Mouse (Mus musculus): ENCODE results near the gene Irf2bpl.

The Irf2bpl gene

GRCm38 (mm10) chr12:86885336-86885735 is 738 bp upstream of the Irf2bpl start:
- no peak for DNase-seq

DNA sequence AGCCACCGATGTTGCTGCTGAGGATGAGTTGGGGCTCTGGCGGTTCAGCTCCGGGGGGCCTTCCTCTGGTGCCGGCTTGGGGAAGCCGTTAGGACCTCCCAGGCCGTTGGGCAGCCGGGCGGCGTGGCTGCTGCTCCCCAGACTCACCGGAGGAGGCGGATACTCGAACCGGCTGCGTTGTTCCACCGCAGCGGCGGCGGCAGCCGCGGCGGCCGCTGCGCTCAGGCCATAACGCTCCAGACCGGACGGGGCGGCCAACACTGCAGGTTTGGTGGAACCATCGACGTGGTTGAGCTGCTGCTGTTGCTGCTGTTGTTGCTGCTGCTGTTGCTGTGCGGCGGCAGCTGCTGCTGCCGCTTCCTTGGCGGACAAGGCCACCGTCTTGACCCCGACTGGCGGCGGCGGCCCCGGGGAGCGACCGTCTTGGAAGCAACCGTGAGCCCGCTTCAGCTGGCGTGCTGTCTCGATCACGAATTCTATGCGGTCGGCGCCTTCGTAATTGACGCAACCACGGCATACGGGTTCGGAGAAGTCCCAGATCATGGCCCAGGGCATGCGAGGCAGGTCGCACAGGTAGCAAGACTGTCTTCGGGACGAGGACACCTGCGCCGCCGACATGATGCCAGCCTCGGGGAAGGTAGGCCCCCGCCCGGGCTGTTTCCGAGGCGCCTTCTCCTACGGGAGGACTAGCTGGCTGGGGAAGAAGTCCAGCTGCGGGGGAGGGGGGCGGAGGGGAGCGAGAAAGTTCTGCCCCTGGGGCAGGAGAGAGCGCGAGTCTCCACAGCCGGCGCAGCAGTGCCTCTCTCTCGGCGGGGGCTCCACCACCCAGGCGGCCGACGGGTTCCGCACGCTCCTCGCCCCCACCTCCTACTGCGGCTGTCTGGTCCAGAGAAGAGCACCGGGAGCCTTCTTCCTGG is 1.1 kb downstream of the Irf2bpl start:
- peak; percentile 70 for DNase-seq

DNA sequence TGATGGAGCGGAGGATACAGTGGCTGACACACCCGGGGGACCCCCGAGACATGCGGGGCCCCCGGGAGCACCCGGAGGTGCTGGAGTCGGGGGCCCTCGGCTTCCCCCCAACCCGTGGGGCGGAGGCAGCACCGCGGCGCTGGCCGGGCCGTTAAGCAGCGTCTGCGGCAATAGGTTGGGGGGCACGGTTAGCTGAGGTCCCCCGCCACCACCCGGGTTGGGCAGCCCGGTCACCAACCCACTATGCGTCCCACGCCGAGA is 1.6 kb downstream of the Irf2bpl start:
- no peak for DNase-seq

- DNase-seq: peak; percentile 71
Measured at GRCm38 (mm10) chr12:86882279-86883018, 2.1 kb downstream of the Irf2bpl start.

DNA sequence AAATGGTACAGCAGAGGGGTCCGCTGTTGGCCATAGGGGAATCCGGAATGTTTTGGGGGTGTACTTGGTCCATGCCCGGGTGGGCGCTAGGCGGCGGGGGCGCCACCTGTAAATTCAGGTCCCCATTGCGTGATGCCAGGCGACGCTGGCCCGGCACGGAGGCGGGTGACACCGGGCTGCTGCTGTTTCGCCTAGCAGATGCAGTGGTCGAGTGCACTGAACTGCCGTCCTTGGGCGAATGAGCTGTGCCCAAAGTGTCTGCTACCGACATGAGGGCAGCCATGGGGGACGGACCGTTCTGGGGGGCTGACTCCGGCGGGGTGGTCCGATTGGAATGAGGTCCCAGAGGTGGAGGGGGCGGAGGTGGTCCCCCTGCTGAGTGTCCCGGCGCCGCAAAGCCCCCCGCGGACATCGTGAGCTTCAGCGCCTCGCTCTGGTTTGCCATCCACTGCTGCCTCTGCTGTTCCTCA is 2.8 kb downstream of the Irf2bpl start:
- no peak for DNase-seq

DNA sequence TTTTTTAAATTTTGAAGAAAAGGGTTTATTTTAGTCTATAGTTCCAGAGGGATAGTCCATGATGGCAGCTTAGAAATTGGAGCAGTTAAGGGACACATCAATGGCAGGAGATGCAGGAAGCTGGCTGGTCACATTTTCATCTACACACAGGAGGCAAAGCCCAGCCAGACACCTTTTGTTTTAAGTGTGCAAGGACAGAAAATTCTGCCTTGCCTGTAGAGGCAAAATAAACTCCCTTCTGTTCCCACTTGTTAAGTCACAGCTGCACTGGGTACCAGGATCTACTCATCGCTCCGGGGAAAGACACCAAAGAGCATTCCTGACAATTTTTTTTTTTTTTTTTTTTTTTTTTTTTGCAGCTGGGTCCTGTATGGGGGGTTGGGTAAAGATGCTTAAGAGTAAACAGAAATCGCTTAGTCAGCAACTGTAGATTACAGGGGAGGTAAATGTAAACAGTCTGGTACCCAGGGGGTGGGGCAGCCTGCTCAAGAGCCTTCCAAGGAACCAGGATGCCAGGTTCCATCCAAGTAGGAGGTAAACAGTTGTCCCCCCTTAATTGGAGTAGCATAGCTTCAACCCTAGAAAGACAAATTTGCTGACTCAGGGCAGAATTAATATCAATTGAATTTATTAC is 4.4 kb downstream of the Irf2bpl start:
- DNase-seq: no peak

GRCm38 (mm10) chr12:86879446-86880085 is 5.0 kb downstream of the Irf2bpl start:
- DNase-seq: no peak

DNA sequence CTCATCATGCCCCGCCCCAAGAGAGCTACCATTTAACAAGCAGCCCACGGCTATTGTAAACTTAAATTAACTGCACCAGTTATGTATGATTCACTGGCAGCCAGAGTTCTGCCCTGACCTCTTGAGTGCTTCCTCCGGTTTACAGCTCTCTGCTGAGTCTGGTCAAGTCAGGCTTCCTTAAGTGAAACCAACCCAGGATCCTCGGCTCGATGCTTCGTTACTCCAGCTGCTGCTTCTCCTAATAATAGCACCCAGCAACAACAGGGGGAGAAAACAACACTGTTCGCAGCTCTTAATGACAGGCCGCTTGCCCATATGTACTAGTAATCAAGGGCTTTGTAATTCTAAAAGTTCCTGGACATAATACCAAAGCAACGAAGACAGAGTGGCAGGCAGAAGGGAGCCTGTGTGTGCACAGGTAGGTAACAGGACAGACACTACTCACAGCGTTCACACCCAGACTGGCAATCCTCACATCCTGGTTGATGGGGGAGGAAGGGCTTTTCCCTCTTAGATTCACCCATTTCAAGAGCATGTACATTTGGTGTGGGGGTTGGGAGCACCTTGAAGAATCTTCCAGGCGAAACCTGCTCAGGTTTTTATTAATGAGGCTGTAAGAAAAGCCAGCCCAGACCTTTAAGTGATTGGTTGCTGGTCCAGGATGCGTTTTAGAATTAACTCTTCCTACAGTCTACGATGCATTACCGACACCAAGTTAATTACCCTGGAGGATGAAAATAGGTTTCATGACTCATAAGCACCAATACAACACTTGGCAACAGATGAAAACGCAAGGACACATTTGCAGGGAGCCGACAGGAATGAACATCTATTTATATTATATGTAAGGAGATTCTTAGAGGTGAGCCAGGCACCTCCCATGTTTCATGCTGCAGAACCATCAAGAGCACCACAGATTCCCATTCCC is 5.9 kb downstream of the Irf2bpl start:
- no peak for DNase-seq

- DNase-seq: no peak
Measured at GRCm38 (mm10) chr12:86876981-86877380, 7.6 kb downstream of the Irf2bpl start.

DNA sequence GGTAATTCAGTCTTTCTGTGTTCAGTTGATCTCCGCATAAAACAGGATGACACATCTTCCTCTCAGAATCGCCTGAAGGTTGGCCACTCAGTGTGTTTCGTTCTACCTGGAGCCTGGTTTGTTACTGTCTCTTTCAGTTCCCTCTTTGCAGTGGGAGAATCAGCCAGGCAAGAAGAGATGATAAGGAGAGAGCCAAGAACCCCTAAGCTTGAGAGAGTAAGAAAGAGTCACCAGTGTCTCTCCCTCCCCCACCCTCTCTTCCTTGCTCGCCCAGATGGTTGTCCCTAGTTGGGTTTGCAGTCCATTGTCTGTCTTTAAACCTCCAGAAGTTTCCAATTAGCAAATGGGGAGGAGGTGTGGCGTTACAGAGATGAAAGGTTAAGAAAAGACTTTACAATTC is 8.5 kb downstream of the Irf2bpl start:
- DNase-seq: no peak

- no peak for DNase-seq
Measured at GRCm38 (mm10) chr12:86872335-86873040, 12.1 kb downstream of the Irf2bpl start.

DNA sequence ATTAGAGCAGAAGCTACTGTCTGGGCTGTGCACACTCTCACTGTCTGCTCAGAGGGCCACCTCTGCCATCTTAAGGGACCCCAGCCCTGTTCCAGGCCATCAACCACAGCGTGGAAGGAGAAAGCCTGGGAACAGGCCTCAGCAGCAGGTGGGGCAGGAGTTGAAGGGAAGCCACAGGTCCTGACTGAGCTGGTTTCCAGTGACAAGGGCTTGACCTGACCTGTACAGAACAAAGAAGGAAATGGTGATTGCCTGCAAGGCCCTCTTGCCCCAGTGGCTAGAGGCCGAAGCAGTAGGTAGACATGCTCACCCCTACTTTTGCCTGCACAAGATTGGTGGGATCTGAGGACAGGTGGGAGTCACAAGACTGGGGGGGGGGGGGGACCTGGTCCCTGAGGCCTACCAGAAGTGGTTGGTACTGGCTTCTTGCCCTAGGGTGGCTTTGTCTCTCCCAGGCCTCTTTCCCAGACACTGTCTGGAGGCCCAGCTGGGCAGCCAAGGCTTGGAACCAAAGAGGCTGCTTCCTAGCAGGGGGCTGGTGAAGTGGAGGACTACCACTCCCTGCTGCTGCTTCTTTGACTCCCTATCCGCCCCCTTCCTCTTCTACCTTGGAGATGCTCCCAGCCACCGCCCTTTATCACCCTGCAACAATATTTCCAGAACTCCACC is 12.8 kb downstream of the Irf2bpl start:
- DNase-seq: no peak

DNA sequence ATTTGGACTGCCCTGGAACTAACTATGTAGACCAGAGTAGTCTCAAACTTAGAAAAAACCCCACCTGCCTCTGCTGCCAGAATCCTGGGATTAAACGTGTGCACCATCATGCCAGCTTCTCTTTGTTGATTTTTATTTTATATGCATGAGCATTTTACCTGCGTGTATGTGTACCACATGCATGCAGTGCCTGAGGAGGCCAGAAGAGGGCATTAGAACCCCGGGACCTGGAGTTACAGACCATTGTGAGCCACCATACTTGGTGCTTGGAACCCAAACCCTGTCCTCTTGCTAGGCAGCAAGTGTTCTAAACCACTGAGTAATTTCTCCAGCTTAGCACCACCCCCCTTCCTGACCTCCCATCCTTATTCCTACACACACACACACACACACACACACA is 13.6 kb downstream of the Irf2bpl start:
- no peak for DNase-seq

DNA sequence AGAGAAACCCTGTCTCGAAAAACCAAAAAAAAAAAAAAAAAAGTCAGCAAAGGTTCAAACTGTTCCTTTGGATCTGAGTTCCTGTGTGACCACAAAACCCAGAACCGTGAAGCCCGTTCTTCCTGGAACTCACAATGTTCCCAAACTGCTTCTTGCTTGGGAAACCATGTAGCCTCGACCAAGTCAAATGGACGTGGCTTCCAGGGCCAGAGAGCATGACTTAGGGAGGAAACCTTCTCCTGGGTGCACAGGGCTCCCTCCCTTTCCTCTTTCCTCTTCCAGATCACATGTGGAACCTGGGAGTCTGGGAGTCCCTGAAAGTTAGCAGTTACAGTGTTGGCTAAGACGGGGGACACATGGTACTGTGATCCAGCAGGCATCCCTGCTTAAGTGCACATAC is 14.8 kb downstream of the Irf2bpl start:
- no peak for DNase-seq

- no peak for DNase-seq
Measured at GRCm38 (mm10) chr12:86867271-86868223, 17.1 kb downstream of the Irf2bpl start.

GRCm38 (mm10) chr12:86864316-86865020 is 20.1 kb downstream of the Irf2bpl start:
- DNase-seq: no peak

- DNase-seq: no peak
Measured at GRCm38 (mm10) chr12:86859924-86860790, 24.4 kb downstream of the Irf2bpl start.
